Mouse (Mus musculus) heart, postnatal 25 days (tissue): Measurements from ENCODE around the gene Odf2. TPM values are rescaled to one million over a fixed set of nuclear protein-coding genes. Genes with fewer than 3 reads are reported as not detected.

Source experiments
- DNase-seq: peaks from one replicate; pipeline ENCODE4 v3.0.0; 2022; ENCODE audit warnings: low spot score
- intact Hi-C: fragments of 180-260 bp; cut with DNase I; formaldehyde crosslinking; loops from one replicate; pipeline ENCODE4 v1.15.1; 2025
- total RNA-seq, 2 experiments: library from RNA; stranded (reverse); gene quantifications; 2 replicates each; pipeline ENCODE4 v1.2.3; 2021

Gene Odf2
- total RNA-seq, 2 experiments from 2014 or later = 20.2 to 23.2 TPM

DNA sequence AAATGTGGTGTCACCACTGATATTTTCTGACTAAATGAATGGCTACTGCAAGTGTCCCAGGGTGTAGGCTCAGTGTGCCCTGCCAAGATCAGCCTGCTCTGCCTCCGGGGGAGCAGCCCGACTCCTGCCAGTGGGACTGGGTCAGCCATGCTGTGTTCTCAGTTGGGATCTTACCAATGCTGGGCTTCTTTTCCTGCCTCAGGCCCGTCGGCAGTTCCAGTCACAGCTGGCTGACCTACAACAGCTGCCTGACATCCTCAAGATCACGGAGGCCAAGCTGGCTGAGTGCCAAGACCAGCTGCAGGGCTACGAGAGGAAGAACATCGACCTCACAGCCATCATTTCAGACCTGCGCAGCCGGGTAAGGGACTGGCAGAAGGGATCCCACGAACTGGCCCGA is 33.0 kb downstream of the Odf2 start:
- peak; percentile 59 for DNase-seq
- intact Hi-C loops = no loop called here

DNA sequence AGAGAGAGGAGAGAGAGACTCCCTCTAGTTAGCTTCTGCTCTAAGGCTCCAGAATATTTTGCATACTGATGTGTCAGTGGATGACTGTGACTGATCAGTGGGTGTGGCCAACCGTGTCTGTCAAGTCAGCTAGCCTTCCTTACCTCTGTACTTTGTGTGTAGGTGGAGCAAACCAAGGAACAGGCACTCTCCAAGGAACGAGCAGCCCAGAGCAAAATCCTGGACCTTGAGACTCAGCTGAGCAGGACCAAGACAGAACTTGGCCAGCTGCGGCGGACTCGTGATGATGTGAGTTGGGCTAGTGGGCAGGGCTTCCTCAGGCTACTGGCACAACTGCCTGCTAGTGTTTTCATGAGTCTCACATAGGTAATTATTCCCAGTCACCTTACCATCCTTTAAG is 37.5 kb downstream of the Odf2 start:
- intact Hi-C loops = no loop called here
- no peak for DNase-seq

DNA sequence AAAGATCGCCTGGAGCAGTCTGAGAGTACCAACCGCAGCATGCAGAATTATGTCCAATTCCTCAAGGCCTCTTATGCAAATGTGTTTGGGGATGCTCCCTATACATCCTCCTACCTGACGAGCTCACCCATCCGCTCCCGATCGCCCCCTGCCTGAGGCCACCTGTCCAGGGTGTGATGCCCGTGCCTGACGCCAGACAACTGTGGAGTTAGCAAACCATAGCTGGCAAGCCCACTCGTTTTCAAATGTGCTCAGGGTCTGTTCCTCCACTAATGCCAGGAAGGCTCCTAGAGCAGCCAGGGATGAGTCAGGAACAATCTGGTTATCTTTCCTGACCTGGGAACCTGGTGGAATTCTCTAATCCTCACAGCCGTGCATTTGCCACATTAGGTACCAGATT is 41.5 kb downstream of the Odf2 start:
- no peak for DNase-seq
- intact Hi-C loops = no loop called here

DNA sequence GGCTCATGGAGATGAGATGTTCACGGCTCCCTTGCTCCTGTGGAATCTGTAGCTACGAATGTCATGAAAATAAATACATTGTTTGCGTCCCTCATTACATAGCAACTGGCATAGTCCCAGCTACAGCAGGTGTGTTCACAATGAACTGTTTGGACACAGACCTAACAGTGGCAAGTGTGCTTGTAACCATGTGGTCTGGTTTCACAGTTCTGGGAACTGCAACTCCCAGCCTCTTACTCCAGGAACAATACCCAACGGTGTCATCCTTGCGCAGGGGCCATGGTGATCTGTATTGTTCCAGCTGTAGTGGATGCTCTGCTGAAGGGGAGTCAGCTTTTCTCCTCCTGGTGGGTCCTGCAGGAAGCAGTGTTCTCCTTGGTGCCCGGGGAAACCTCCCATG is 42.2 kb downstream of the Odf2 start:
- intact Hi-C loops = no loop called here
- DNase-seq = no peak

DNA sequence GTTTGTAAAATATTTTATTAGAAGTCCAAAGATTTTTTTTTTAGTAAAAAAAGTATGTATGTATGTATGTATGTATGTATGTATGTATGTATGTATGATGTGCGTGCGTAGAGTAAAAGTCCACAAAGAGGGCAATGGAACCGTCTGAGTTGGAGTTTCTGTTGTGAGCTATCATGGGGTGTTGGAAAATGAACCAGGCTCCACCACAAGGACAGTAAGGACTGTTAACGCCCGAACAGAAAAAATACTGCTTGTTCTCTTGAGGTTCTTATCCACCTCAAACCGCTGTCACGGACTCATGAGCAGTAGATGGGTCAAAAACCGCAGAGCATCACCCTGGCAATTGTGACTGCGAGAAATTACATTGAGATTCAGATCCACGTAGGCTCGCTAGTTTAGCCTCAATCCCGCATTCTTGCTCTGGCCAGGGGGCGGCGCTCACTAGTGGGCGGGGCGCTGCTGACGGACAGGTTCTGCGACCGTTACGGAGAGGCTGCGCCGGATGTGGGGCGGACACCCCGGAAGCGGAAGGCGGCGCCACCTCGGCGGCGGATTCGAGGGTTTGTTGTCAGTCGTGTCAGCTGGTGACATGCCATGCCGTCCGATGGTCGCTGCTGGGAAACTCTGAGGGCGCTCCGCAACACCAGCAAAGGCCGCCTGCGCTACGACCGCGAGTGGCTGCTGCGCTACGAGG is 46.0 kb downstream of the Odf2 start, which contains the start of gene Gle1:
Gene Gle1, plus strand, starts transcription at position 521 of the 694 bp plus-strand sequence.
- DNase-seq = peak; percentile 93
- intact Hi-C loops = loop anchor here (2.0 kb wide), 1 partner anchor 42 kb away; no protein-coding TSS in a partner anchor

DNA sequence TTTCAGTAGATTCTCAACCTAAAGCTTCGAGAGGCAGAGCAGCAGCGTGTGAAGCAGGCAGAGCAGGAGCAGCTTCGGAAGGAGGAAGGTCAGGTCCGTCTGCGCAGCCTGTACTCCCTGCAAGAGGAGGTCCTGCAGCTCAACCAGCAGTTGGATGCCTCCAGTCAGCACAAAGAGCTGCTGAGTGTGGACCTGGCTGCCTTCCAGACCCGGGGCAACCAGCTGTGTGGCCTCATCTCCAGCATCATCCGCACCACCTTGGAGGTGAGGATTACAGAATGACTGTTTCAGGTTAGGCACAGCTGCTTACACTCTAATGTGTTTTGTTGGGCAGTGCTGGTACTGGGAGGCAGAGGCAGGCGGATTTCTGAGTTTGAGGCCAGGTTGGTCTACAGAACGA is 51.1 kb downstream of the Odf2 start:
- intact Hi-C loops = no loop called here
- DNase-seq = no peak

DNA sequence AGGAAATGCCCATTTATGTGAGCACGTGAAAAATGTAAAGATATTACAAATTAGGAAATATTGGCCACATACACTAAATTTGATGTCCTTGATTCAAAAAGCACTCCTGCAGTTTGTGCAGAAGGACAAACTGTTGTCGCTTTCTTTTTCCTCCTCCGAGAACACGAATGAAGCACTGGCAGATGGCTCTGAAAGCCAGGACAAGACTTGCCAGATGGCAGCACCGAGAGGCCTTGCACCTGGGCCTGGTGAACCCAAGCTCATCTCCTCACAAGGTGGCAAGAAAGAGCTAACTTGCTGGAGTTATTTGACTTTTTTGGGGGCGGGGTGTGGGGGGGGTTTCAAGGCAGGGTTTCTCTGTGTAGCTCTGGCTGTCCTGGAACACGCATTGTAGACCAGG is 51.8 kb downstream of the Odf2 start:
- intact Hi-C loops = no loop called here
- no peak for DNase-seq

DNA sequence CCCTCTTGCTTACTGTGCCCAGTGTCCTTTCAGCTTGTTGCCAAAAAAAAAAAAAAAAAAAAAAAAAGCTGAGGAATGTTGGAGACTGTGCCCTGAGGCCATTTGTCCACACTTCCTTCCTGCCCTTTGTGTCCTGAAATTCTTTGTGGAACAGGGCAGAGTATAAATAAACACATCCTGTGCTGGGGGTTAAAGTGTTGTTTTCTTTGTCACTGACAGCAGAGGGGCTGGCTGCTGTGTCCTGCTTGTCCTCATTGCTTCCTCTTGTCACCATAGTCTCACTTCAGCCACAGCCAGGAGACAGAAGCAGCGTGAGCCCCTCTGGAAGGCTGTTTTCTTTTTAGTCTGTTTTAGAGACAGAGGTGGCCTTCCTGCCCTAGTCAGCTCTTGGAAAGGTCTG is 55.7 kb downstream of the Odf2 start:
- intact Hi-C loops = no loop called here
- DNase-seq = peak; percentile 44

DNA sequence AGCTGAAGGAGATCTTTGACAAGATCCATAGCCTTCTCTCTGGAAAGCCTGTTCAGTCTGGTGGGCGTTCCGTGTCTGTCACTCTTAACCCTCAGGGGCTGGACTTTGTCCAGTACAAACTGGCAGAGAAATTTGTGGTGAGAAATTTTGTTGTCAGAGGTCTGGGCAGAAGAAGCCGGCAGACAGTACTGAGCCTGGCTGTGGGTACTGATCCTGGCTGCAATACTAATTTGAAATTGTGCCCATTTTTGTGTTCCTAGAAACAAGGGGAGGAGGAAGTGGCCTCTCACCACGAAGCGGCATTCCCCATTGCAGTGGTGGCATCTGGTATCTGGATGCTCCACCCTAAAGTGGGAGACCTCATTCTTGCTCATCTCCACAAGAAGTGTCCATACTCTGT is 59.9 kb downstream of the Odf2 start:
- intact Hi-C loops = no loop called here
- DNase-seq = no peak

DNA sequence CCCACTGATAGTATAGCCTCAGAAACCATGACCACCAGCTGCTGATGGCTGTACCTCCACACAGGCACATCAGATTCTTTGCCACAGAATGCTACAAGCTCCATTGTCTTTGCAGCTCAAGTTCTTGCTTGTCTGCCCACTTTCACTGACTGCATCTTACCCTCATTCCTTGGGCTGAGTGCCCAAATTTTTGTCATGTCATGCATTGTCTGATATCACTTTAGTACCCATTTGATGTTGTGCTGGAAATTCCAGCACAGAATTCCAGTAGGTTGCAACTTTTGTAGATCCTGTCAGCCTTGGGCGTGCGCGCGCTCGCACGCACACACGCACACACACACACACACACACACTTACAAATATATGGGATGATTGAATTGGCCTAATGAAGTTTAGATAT is 72.2 kb downstream of the Odf2 start:
- DNase-seq = no peak
- intact Hi-C loops = no loop called here

DNA sequence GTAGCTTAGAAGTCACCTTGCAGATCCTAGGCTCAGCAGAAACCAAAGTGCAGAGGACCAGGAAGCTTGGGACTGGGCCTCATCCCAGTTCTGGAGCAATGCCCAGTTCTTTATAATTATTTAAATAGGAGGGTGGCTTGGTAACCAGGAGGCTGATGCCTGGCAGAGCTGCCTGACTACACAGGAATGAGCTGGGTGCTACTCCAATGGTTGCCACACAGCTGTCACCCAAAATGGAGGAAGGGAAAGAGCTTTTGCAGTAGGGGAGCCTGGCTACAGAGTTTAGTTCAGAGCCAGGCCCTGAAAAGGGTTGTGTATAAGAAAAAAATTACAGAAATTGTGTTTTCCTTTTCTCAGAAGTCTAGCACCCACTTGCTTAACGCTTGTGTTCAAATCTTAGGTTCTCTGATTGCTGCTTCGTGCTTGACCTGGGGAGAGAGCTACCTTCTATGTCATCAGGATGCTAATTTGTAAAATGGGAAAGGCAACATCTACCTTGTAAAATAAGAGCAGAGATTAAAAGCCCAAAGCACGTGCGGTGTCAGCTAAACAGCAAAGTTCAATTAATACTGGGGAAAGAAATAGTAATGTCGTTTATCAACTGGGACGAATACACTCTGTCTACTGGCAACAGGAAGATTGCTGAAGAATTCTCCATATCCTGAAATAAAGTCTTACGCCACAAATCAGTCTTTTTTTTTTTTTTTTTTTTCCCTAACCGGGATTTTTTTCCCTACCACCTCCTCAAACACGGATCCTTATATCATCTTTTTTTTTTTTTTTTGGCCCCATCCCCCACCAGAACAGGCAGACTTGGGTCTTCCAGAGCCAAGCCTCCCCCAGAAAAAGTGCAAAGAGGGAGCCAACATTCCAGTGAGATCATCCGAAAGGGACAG is 75.6 kb downstream of the Odf2 start:
- DNase-seq = no peak
- intact Hi-C loops = no loop called here

DNA sequence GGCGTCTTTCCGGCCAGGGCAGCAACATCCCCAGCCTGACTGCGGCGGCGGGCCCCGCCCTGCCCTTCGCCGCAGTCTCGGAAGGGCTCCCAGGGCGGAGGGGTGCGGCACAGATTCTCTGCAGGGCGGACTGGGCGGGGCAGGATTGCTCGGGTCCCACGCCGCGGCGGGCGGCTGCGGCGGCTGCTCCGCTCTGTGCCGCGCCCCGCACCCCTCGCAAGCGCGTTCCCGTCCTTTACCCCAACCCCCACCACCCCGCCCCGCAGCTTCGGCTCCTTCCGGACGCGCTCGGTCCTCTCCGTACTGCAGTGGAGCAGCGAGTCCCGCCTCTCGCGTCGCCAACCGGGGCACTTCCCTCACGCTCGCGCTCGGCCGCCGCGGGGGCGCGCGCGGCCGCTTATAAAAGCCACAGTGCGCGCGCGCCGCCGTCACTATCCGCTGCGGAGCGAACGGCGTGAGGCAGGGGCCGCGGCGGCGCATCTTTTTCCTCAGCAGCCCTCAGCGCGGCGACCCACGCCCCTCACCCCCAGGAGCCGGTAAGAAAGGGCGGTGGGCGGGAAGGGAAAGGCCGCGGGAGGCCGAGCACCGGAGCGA is 76.3 kb downstream of the Odf2 start, which contains the start of gene Sptan1:
Gene Sptan1, plus strand, starts transcription at position 311 of the 594 bp plus-strand sequence.
- intact Hi-C loops = no loop called here
- DNase-seq = peak; percentile 93

DNA sequence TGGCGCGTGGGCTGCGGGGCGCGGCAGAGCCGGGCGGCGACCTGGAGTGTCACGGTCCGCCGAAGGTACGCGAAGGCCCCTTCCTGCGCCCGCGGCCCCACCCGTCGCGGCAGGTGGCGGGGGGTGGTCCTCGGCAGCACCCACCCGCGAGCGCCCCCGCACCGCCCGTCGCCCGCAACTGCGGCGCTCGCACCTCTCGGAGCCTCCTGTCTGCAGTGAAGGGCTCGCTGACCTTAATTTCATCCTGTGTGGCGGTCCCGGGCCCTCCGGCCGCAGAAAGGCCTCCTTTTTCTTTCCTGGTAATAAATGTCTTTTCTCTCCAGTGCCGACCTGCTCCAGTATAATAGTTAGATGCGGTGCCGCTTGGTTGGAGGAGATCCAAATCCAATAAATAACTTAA is 76.9 kb downstream of the Odf2 start:
- intact Hi-C loops = no loop called here
- DNase-seq = no peak

DNA sequence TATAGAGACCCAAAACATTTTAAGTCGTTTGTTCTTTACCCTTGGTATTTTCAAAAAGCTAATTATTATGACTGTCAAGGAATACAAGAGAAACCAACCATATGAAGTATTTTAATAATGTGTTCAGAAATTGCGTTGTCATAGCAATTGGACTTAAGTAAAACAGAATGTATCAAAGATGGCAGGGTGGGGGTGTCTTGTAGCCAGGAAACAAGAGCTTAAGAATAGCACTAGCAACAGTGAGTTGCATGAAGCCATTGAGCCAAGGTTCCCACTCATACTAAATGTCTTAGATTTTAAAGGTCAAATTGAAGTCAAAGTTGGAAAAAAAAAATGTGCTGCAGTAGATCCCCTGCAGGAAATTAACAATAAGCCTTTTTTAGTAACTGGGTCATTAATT is 77.8 kb downstream of the Odf2 start:
- DNase-seq = no peak
- intact Hi-C loops = no loop called here

DNA sequence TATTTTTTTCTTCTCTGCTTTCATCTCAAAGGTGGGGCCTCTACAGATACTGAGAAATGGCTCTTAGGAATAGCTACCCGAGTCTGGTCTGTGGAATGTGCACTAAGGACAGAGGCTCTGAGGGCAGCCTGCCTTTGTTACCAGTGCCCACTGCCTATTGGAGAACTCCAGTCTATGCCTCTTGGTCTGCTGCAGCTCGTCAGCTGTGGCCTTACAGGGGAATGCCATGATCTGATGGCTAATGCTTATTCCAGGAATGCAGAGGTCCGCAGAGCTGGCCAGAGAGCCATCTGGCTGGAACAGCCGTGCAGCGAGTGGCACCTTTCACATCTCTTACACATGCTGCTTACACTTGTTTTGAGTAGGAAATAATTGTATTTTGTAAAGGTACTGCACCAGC is 78.7 kb downstream of the Odf2 start:
- no peak for DNase-seq
- intact Hi-C loops = no loop called here

DNA sequence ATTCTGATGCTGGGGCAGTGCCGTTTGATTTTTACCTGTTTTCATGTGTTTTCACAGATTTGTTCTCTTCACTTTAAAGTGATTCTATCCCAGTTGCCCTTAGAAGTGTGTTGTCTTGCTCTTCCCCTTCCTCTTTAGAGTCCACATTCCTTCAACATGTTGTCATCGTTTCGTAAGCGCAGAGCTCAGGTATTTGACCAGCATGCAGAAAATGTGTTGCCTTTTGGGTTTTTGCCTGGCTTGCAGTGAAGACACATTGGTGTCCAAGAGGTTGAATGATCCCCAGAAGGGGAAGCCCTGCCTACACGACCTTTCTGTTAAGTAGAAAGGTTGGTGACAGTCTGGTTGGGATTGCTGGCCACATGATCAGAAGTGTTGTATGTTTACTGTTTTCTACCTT is 79.6 kb downstream of the Odf2 start:
- no peak for DNase-seq
- intact Hi-C loops = no loop called here

DNA sequence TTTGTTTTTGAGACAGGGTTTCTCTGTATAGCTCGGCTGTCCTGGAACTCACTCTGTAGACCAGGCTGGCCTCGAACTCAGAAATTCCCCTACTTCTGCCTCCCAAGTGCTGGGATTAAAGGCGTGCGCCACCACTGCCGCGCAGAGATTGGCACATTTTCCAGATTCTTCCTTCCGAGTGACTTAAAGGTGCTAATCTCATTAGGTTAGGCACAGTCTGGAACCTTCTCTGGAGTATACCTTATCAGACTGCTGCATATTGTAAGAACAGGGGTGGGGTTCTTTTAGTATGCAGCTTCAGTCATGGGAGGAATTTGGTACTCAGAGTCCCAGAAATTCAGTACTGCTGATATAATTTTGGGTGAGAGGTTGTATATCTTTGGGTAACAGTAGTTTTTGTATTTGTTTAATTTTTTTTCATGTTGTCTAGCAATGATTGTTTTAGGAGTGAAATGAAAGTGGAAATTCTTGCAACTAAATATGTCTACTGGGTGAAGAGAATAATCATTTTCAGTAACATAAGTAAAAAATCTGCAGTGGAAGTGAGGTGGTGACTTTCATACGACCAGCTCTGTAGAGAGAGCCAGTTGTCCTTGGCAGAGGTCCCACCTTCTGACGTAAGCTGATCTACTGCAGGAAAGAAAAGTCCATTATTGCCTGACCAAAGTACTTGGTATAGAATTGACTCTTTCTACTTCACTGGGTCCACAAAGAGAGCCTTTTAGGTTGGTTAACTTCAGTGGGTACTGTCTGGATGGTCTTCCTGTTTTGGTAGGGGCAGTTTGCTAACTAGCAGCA is 83.0 kb downstream of the Odf2 start:
- intact Hi-C loops = no loop called here
- DNase-seq = peak; percentile 54

DNA sequence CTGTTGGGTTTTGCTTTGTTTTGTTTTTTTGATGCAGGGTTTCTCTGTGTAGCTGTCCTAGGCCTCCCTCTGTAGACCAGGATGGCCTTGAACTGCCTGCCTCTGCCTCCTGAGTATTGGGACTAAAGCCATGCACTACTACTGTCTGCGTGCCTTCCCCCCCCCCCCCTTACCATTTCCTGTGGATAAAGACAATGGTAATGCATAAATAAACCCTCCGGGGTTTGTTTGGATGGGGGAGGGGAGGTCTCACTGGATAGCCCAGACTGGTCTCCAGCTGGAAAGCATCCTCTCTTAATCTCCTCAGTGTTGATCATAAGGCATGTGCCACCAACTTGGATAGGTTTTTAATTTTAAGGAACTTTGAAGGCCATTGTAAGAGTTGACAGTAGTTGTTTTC is 84.5 kb downstream of the Odf2 start:
- no peak for DNase-seq
- intact Hi-C loops = no loop called here

DNA sequence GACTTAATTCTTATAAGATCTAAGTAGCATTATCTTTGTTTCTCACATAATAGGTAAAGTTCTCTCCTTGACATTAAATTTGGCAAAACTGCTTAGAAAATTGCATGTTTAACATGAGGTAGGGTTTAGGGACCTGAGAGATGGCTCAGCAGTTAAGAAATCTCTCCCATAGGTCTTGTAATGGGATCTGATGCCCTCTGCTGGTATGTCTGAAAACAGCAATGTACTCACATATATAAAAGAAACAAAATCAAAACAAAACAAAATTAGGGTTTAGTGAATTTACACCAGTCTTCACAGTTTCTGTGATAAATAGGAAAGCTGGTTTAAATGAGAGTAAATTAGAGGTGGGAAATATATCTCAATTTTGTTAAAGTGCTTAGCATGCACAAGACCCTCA is 88.3 kb downstream of the Odf2 start:
- intact Hi-C loops = loop anchor here (2.0 to 5.0 kb wide), 3 partner anchors 43 to 160 kb away; partner anchors contain the start of gene Gle1
- DNase-seq = no peak

DNA sequence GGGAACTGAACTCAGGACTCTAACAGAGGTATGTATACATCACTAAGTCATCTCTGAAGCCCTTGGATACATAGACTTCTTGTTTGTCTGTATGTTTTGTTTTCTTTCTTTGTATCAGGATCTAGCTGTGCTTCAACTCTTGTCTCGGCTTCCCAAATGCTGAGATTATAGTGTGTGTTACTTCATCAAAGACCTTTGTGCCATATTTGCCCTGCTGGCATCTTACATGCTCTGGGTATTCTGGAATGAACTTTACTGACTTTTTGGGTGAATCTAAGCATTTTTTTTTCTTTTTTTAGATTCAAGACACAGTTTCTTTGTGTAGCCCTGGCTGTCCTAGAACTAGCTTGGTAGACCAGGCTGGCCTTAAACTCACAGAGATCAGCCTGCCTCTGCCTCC is 91.6 kb downstream of the Odf2 start:
- intact Hi-C loops = loop anchor here (2.0 kb wide), 1 partner anchor 14 kb away; no protein-coding TSS in a partner anchor
- no peak for DNase-seq
